Mouse (Mus musculus) 416B (cell line): Measurements from ENCODE around the gene Hpse.

Source experiments
- DNase-seq: peaks from one replicate; pipeline ENCODE4 v3.0.0; 2011; ENCODE audit warnings: low read depth

The Hpse gene

DNA sequence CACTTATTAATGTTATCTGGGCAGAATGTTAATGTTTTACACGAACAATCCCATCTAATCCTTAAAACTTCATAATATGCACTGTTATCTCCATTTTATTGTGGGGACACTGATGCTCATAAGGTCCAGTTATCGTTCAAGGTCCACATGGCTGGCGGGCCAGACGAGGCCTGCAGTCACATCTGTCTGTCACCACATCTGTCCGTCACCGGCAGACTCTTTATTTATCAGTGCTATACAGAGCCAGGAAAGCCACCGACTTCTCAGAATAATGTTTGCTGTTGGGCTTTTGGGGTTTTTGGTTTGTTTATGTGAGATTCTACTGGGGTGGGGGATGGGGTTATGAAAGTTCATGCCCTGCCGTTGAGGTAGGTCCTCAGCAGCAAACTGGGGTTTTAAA is 81.0 kb downstream of the Hpse start:
- DNase-seq = no peak

DNA sequence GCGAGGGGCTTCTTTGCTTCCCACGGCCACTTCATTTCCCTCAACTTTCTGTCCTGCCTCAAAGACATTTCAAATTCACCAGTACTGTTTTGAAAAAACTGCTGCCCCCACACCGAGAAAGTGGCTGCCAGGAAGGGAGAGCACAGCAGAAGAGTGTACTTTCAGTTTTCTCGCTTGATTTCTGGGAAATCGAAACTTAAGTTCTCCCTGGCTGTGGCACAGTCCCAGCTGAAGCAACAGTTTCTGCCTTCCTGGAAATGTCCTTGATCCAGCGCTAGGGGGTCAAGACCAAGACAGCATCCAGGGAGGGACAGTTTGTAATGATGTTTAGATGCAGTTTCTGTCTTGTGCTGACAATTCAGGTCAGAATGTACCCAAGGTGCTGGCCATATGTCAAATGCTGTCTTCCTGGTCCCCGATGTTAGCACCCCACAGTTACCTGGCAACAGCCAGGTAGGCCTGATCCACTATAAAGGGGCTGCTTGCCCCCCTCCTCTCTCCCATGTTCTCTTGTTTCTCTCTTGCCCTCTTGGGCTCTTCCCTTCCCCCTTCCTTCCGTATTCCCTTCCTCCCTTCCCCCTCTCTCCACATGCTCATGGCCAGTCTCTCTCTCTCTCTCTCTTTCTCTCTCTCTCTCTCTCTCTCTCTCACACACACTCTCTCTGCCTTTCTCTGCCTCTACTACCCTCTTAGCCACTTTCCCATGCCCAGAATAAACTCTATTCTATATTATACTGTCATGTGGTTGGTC is 82.5 kb downstream of the Hpse start:
- no peak for DNase-seq

DNA sequence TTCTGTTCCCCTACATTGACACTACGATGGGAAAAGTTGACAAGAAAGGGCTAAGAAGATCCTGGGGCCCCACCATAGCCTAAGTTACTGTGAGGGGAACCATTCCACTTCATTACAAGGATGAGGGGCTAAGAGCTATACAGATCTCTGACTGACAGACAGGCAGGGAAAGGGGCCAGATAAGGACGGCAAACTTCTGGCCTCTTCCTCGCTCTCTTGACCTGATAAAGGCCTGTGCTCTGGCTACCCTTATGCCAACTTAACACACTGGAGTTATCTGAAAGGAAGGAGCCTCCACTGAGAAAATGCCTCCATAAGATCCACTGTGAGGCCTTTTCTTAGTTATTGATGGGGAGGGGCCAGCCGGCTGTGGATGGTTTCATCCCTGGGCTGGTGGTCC is 83.6 kb downstream of the Hpse start:
- no peak for DNase-seq

DNA sequence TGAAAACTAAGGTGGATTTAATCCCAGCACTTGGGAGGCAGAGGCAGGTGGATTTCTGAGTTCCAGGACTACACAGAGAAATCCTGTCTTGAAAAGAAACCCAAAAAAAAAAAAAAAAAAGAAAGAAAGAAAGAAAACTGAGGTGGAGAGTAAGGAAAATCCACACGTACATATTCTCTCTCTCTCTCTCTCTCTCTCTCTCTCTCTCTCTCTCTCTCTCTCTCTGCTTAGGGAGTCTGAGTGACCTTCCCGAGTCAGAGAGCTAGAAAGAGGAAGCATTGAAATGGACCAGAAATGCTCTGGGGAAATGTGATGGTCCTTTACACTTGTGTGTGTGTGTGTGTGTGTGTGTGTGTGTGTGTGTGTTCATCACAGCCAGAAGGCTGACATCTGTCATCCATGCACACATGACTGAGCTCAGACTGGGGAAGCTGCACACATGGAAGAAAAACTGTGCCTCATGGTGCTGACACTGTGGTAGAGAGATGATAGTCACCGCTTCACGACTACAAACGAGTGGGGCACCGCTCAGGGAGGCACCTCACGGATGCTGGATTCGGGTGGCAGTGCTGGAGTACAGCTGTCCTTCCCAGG is 84.5 kb downstream of the Hpse start:
- DNase-seq = peak; percentile 44

GRCm38 (mm10) chr5:100632540-100633129 is 86.9 kb downstream of the Hpse start:
- peak; percentile 84 for DNase-seq
